Mouse (Mus musculus) MEL (cell line): ENCODE data around the gene Bpgm. TPM values are rescaled to one million over a fixed set of nuclear protein-coding genes. Genes with fewer than 3 reads are reported as not detected.

Source experiments
- DNase-seq: peaks from one replicate; pipeline ENCODE4 v3.0.0; 2011; ENCODE audit warnings: low read depth, low spot score
- H3K27ac ChIP-seq: 2 replicates; pipeline ENCODE4 v1.5.1; 2012; ENCODE audit warnings: low read depth, mild to moderate bottlenecking, control low read depth, low read length, moderate library complexity; ENCODE audit not compliant: control insufficient read depth
- H3K27me3 ChIP-seq, 2 experiments: fragments of 150-350 bp in 1 of 2; sonication (generic) in 1 of 2; 2 replicates each; pipeline ENCODE4 v1.6.1; 2012; ENCODE audit warnings: low read length in 2 of 2, mild to moderate bottlenecking in 2 of 2, improper control_type of control experiment in 1 of 2, moderate library complexity in 1 of 2; ENCODE audit not compliant: insufficient read depth in 2 of 2, control insufficient read depth in 1 of 2
- H3K36me3 ChIP-seq, 2 experiments: 2 replicates each; pipeline ENCODE4 v1.6.1; 2012 to 2014; ENCODE audit warnings: low read length in 2 of 2, improper control_type of control experiment in 1 of 2, inconsistent platforms in 1 of 2, mild to moderate bottlenecking in 1 of 2; ENCODE audit not compliant: insufficient read depth in 2 of 2, control insufficient read depth in 1 of 2
- H3K4me1 ChIP-seq, 2 experiments: fragments of 150-350 bp in 1 of 2; sonication (generic) in 1 of 2; 2 replicates each; pipeline ENCODE4 v1.6.1; 2012; ENCODE audit warnings: low read length in 2 of 2, improper control_type of control experiment in 1 of 2, mild to moderate bottlenecking in 1 of 2; ENCODE audit not compliant: insufficient read depth in 2 of 2, control insufficient read depth in 1 of 2
- H3K4me3 ChIP-seq, 2 experiments: fragments of 150-350 bp in 1 of 2; sonication (generic) in 1 of 2; 2 replicates each; pipeline ENCODE4 v1.5.1; 2012; ENCODE audit warnings: low read depth in 2 of 2, low read length in 2 of 2, mild to moderate bottlenecking in 2 of 2, moderate library complexity in 2 of 2, control low read depth in 1 of 2, improper control_type of control experiment in 1 of 2; ENCODE audit not compliant: control insufficient read depth in 1 of 2, insufficient read depth in 1 of 2
- H3K79me2 ChIP-seq: 2 replicates; pipeline ENCODE4 v1.6.1; 2012; ENCODE audit warnings: mild to moderate bottlenecking, low read length, moderate library complexity; ENCODE audit not compliant: control insufficient read depth, poor library complexity, insufficient read depth
- H3K9ac ChIP-seq: 2 replicates; pipeline ENCODE4 v1.6.1; 2012; ENCODE audit warnings: low read depth, mild to moderate bottlenecking, control low read depth, low read length, moderate library complexity; ENCODE audit not compliant: control insufficient read depth, poor library complexity, severe bottlenecking
- H3K9me3 ChIP-seq: fragments of 150-350 bp; sonication (generic); replicated peaks from 2 replicates; pipeline ENCODE4 v1.6.1; 2012; ENCODE audit warnings: mild to moderate bottlenecking, low read length, improper control_type of control experiment, moderate library complexity; ENCODE audit not compliant: insufficient read depth
- E2F4 ChIP-seq: IDR thresholded peaks from 2 replicates; pipeline ENCODE4 v1.6.1; 2011; ENCODE audit warnings: low read depth, low read length, improper control_type of control experiment, borderline replicate concordance
- EP300 ChIP-seq, 2 experiments: IDR thresholded peaks; 2 replicates each; pipeline ENCODE4 v1.6.1; 2011; ENCODE audit warnings: improper control_type of control experiment in 2 of 2, low read length in 2 of 2, low read depth in 1 of 2, mild to moderate bottlenecking in 1 of 2
- ETS1 ChIP-seq: IDR thresholded peaks from 2 replicates; pipeline ENCODE4 v1.6.1; 2012; ENCODE audit warnings: low read depth, mild to moderate bottlenecking, inconsistent platforms, low read length, improper control_type of control experiment, moderate library complexity
- GABPA ChIP-seq: IDR thresholded peaks from 2 replicates; pipeline ENCODE4 v1.6.1; 2012; ENCODE audit warnings: low read depth, mild to moderate bottlenecking, inconsistent platforms, low read length, improper control_type of control experiment, moderate library complexity
- GATA1 ChIP-seq: IDR thresholded peaks from 2 replicates; pipeline ENCODE4 v1.6.1; 2011; ENCODE audit warnings: low read depth, low read length, improper control_type of control experiment
- JUND ChIP-seq: IDR thresholded peaks from 2 replicates; pipeline ENCODE4 v1.6.1; 2011; ENCODE audit warnings: low read depth, mild to moderate bottlenecking, improper control_type of control experiment, low read length
- MAZ ChIP-seq: IDR thresholded peaks from 2 replicates; pipeline ENCODE4 v1.6.1; 2012; ENCODE audit warnings: low read depth, mild to moderate bottlenecking, inconsistent platforms, low read length, improper control_type of control experiment
- MYC ChIP-seq: IDR thresholded peaks from 2 replicates; pipeline ENCODE4 v1.6.1; 2011; ENCODE audit warnings: low read depth, mild to moderate bottlenecking, low read length, improper control_type of control experiment, moderate library complexity
- RCOR1 ChIP-seq: IDR thresholded peaks from 2 replicates; pipeline ENCODE4 v1.6.1; 2012; ENCODE audit warnings: low read depth, mild to moderate bottlenecking, inconsistent platforms, low read length, improper control_type of control experiment
- SIN3A ChIP-seq: IDR thresholded peaks from 2 replicates; pipeline ENCODE4 v1.6.1; 2012; ENCODE audit warnings: low read length, improper control_type of control experiment, inconsistent platforms
- SMC3 ChIP-seq: IDR thresholded peaks from 2 replicates; pipeline ENCODE4 v1.6.1; 2011; ENCODE audit warnings: low read depth, low read length, improper control_type of control experiment
- TAL1 ChIP-seq: IDR thresholded peaks from 2 replicates; pipeline ENCODE4 v1.6.1; 2012; ENCODE audit warnings: mild to moderate bottlenecking, inconsistent platforms, low read length, moderate library complexity, mixed read lengths
- TCF12 ChIP-seq: IDR thresholded peaks from 2 replicates; pipeline ENCODE4 v1.6.1; 2014; ENCODE audit warnings: low read depth, mild to moderate bottlenecking, inconsistent platforms, low read length, improper control_type of control experiment, moderate library complexity
- USF1 ChIP-seq: IDR thresholded peaks from 2 replicates; pipeline ENCODE4 v1.6.1; 2014; ENCODE audit warnings: low read depth, mild to moderate bottlenecking, inconsistent platforms, low read length, improper control_type of control experiment, moderate library complexity
- polyA plus RNA-seq, 2 experiments: library from polyadenylated mRNA; stranded (reverse) in 1 of 2; unstranded in 1 of 2; fragments of >175 nt in 1 of 2; fragments of >200 nt in 1 of 2; gene quantifications; 2 replicates each; pipeline versions ENCODE4 v1.2.1 to v1.2.4; 2012; ENCODE audit warnings: low replicate concordance in 2 of 2, low read depth in 1 of 2; ENCODE audit not compliant: insufficient read length in 2 of 2, insufficient read depth in 1 of 2, missing spikeins in 1 of 2
- total RNA-seq: library from RNA; depleted of rRNA; stranded (reverse); fragments of 300-350 nt; gene quantifications from 2 replicates; pipeline ENCODE4 v1.2.3, GENCODE M21; 2012

The Bpgm gene
- total and polyA plus RNA-seq, 3 experiments, result 11.1 to 14.1 TPM; not detected in 1

DNA sequence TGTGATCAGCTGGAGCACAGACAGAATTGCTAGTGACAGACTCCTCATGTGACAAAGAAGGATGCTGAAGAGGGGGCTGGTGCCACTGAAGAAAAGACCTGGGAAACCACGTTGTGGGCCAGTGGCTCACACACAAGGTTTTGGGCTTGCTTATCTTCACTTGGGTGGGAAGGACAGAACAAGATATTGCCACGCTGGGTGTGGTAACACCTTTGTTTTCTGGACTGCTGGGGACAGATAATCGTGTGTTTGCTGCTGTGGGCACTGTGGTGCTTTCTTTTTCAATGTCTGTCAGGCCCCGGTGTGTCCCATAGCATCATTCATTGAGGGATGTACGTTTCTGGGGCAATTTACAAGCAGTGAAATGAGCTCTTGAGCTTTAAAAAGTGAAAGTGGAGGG lies 41.7 kb downstream of the Bpgm start:
- TF ChIP-seq GATA1 (peak; percentile 72), ETS1 (peak; percentile 42; the same call in 1 of the 2 replicates), MYC (0 out of 2 replicates have a peak, but pooled peaks have one; percentile 34), TAL1 (peak; percentile 37; the same call in 1 of the 2 replicates), EP300 (IDR thresholded peaks at IDR 0.05; ENCODE audit: low read depth in 1 of 2, low read length in 2 of 2) (peak; percentile 64 to 75), SIN3A (peak; percentile 31; the same call in 1 of the 2 replicates), TCF12 (peak; percentile 67; the same call in 1 of the 2 replicates), RCOR1 (no peak), GABPA (no peak), JUND (no peak), SMC3 (no peak)
- peaks cover 0 to 9% of the 10 kb centered on the region in 2 experiments; a peak in 2 of 4 replicates for H3K36me3 ChIP-seq
- H3K9me3 ChIP-seq, result no peaks in the 10 kb centered on the region
- H3K79me2 ChIP-seq, result no peaks in the 10 kb centered on the region
- DNase-seq, result peak; percentile 46
- peaks cover 3 to 18% of the 10 kb centered on the region in 2 experiments for H3K4me1 ChIP-seq
- H3K27ac ChIP-seq, result no peak overlapping the region
- no peak overlapping the region for H3K9ac ChIP-seq
- peak overlapping the region; percentile 33 to 55 for H3K4me3 ChIP-seq
- peaks cover 1 to 2% of the 10 kb centered on the region in 2 experiments; a peak in 2 of 4 replicates for H3K27me3 ChIP-seq

DNA sequence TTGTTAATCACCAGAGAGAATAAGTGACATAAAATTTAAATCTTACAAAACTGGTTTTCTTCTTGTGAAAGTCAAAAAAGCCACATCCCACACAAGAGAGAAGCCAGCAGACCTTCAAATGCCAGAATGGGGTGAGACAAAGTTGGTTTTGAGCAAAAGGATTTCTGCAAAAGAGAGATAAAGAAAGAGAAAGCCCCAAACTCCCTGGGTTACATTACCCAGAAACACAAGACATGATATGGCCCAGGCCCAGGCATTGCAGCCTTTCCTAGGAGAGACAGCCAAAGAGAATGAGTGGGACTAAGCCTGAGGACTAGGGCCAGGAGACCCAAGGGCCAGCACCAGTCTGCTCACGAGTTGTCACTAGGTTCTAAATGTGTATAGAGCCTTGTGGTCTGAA lies 43.1 kb downstream of the Bpgm start:
- peaks cover 3 to 18% of the 10 kb centered on the region in 2 experiments for H3K4me1 ChIP-seq
- H3K36me3 ChIP-seq, result peaks cover 0 to 9% of the 10 kb centered on the region in 2 experiments; a peak in 2 of 4 replicates
- no peak overlapping the region for H3K27ac ChIP-seq
- TF ChIP-seq E2F4 (no peak), EP300 (IDR thresholded peaks at IDR 0.05; ENCODE audit: low read depth in 1 of 2, low read length in 2 of 2) (peak in 1 of 2 experiments; percentile 20; a peak in 2 of 4 replicates), TAL1 (no peak), USF1 (no peak)
- peak; percentile 34 for DNase-seq
- no peak overlapping the region for H3K9ac ChIP-seq
- H3K79me2 ChIP-seq, result no peaks in the 10 kb centered on the region
- peaks cover 0 to 2% of the 10 kb centered on the region in 2 experiments; a peak in 2 of 4 replicates for H3K27me3 ChIP-seq
- H3K9me3 ChIP-seq, result no peaks in the 10 kb centered on the region
- no peak overlapping the region for H3K4me3 ChIP-seq

DNA sequence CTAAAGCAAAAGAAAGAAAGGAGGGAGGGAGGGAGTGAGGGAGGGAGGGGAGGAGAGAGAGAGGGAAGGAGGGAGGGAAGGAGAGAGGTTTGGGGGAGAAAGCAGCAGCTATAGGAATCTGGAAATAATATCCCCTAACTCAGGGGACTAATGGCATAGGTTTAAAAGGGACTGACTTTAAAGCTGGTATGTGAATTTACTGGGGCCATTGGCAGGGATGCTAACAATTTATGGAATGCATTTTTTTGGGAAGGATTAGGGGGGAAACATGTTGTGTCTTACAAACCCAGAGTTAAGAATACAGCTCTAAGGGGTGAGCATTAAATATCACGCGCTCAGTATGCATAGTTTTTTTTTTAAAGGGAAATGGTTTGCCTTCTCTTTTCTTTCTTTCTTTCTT lies 44.5 kb downstream of the Bpgm start:
- no peaks in the 10 kb centered on the region for H3K79me2 ChIP-seq
- H3K27me3 ChIP-seq, result peaks cover 0 to 3% of the 10 kb centered on the region in 2 experiments; a peak in 2 of 4 replicates
- no peaks in the 10 kb centered on the region for H3K9me3 ChIP-seq
- no peak overlapping the region for H3K9ac ChIP-seq
- TF ChIP-seq SIN3A (no peak), EP300 (IDR thresholded peaks at IDR 0.05; ENCODE audit: low read depth in 1 of 2, low read length in 2 of 2) (no peak), USF1 (no peak), SMC3 (no peak), MAZ (no peak)
- peaks cover 3 to 18% of the 10 kb centered on the region in 2 experiments for H3K4me1 ChIP-seq
- no peak for DNase-seq
- H3K27ac ChIP-seq, result no peak overlapping the region
- peaks cover 0 to 9% of the 10 kb centered on the region in 2 experiments; a peak in 2 of 4 replicates for H3K36me3 ChIP-seq
- no peak overlapping the region for H3K4me3 ChIP-seq
